Mouse (Mus musculus) regulatory T cell (primary cell): ENCODE measurements at regions not wholly inside any gene's neighbourhood (a gene's known extent, or its start where the extent isn't known, plus 50 kb on each side); places are given as distances from the start of the nearest gene placed in this dataset.

Source experiments
- in situ Hi-C: fragments of 300-600 bp; cut with MboI, MseI; formaldehyde crosslinking; loops from one replicate; pipeline ENCODE4 v1.15.1; 2025; ENCODE audit warnings: high pct_unique_total_duplicates

- in situ Hi-C loops, result no loop called here
Observed at GRCm38 (mm10) chr4:72331882-72332281, 131.2 kb upstream of the Tle1 start.

DNA sequence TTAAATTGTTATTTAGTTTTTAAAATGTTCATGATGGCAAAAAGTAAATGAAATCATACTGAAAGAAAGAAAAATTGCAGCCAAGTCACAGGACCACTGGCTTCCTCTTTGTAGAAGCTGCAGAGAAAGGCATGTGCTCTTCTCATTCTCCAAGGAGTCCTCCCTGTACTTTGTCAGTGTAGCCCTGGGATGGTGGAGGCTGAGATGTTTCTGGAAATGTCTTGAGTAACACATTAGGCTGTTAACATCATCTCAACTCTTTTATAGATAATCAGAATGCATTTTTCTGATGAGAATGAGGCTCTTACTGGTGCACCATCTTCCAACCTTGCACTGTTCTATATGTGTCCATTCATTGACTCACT is 128.3 kb upstream of the Tle1 start:
- in situ Hi-C loops, result no loop called here

DNA sequence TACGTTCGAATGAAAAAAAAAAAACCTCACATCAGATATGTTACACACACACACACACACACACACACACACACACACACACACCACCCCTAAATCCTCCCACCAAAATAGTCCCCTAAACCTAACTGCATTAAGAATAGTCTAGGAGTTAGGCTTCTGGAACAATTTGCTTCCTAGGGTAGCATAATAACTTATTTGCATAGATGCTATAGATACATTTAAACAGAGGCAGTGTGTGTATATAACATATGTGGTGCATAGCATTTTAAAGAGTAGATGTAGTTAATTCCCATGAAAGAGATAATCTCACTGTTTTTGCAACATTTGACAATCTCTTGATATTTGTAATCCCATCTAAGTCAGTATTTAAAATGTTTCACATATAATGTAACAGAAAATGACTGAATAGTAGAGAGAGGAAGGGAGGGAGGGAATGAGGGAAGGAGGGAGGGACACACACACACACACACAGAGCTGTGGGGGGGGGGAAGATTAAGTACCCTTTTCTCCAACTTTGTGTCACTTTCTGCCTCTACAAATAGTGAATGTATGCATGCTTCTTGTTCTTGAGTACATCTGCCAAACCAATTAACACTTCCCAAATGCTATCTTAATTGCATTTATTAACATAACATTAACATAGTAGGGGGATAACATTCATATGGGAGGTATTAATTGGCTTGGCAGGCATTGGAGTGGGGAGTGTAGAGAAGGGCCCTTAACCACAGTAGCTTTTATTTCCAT is 127.7 kb upstream of the Tle1 start:
- in situ Hi-C loops, result no loop called here

GRCm38 (mm10) chr4:72324913-72325312 is 124.2 kb upstream of the Tle1 start:
- in situ Hi-C loops, result no loop called here

DNA sequence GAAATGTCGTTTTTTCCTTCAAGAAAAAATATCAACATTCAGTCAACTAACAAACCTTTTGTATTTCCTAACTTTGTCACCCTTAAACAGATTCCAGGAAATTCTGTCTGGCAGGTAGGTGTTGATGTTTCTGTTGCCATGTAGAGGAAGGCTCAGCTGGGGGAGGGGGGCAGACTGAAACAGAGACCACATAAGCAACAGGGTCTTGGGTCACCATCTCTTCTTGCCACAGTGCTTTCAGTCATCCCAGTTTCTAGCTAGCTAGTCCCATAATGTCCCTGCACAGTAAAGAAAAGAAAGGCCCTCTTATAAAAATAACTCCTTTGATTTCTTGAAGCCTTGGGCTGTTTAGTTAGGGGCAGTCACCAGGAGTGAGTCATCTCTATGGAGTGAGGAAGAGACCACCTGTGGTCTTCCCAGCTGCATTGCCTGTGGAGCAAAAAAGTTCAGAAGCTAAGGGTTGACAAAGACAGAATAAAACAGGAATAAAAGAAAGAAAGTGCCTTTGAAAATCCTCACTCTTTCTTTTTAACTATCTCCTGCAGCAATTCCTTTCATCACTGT is 84.5 kb upstream of the Tle1 start:
- in situ Hi-C loops, result no loop called here

DNA sequence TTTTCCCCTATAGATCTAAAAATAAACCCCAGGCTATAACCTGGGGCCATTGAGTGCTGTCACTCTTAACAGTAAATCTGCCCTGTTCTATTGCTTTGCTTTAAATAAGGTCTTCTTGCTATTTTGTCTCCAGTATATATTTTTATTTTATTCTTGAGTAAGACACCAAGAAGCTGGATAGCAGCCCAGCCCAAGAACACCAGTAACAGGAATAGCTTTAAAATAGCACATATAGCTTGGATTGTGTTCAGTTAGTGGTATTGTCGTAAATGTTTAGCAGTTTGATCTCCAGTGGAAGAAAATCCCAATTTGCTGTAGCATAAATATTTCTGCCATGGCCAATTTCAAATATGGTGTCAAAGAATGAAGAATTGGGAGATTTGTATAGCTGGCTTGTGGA is 49.8 kb upstream of the Tle1 start:
- in situ Hi-C loops, result no loop called here
